ENCODE assay signal across 24 mouse cellular contexts in the genomic region with DNA sequence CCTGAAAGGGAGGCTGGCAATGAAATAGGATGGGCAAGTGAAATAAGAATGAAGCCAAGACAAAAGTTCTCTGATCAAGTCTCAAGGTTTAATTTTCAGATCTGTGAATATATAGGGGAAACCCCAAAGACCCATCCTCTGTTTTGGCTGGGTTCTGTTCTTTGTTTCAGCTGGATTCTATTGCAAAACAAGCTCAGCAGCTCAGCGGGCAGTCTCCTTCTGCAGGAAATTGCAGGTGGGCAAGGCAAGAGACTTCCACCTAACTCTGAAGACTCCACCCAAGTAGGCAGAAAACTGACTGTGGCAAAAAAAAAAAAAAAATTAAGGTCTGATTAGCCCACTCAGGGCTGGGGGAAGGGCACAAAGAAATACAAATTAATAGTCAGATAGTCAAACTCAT.
"Had no signal": no experiment of that assay in that cellular context is flagged by ENCODE, and none has a peak within 500 bp of the region (broad histone marks: within the 10 kb centered on the region; RNA-seq: fewer than 3 reads in every experiment).

No protein-coding gene starts in this region.

- H3K27me3 ChIP-seq: heart, embryonic 13.5 days; heart, embryonic 15.5 days; hindbrain, embryonic 13.5 days; hindbrain, embryonic 15.5 days; limb, embryonic 13.5 days; limb, embryonic 15.5 days had no signal

- H3K4me3 ChIP-seq: heart, adult 2 months; heart, embryonic 13.5 days; heart, embryonic 15.5 days; hindbrain, embryonic 13.5 days; hindbrain, embryonic 15.5 days; kidney, embryonic 15.5 days; limb, embryonic 13.5 days; limb, embryonic 15.5 days; liver, embryonic 12.5 days had no signal

- H3K9ac ChIP-seq: heart, embryonic 13.5 days; heart, embryonic 15.5 days; hindbrain, embryonic 13.5 days; hindbrain, embryonic 15.5 days; kidney, embryonic 15.5 days; limb, embryonic 13.5 days; limb, embryonic 15.5 days; liver, embryonic 12.5 days; liver, embryonic 14.5 days had no signal

- H3K36me3 ChIP-seq: heart, embryonic 13.5 days; heart, embryonic 15.5 days; hindbrain, embryonic 13.5 days; hindbrain, embryonic 15.5 days; kidney, embryonic 15.5 days; limb, embryonic 13.5 days; limb, embryonic 15.5 days; liver, embryonic 12.5 days had no signal

- H3K4me1 ChIP-seq: heart, embryonic 13.5 days; heart, embryonic 15.5 days; hindbrain, embryonic 13.5 days; hindbrain, embryonic 15.5 days; kidney, embryonic 15.5 days; limb, embryonic 13.5 days; limb, embryonic 15.5 days; liver, embryonic 12.5 days had no signal

- H3K9me3 ChIP-seq: heart, embryonic 13.5 days; heart, embryonic 15.5 days; hindbrain, embryonic 13.5 days; hindbrain, embryonic 15.5 days; kidney, embryonic 15.5 days; limb, embryonic 13.5 days; limb, embryonic 15.5 days; liver, embryonic 12.5 days had no signal

- DNase-seq: gastrocnemius, postnatal 14 days; gastrocnemius, postnatal 36 days; heart, adult 11 months; heart, adult 2 months; heart, postnatal 4 days; kidney, adult 11 months; kidney, adult 2 months; kidney, adult 9 months; kidney, postnatal 25 days; kidney, postnatal 4 days; layer of hippocampus, adult 9-11 months; layer of hippocampus, postnatal 36 days; left cerebral cortex, postnatal 4 days had no signal

- H3K27ac ChIP-seq: heart, adult 2 months; heart, embryonic 13.5 days; heart, embryonic 15.5 days; hindbrain, embryonic 13.5 days; hindbrain, embryonic 15.5 days; hindbrain, postnatal 0 days; kidney, embryonic 15.5 days; kidney, postnatal 0 days; limb, embryonic 13.5 days; limb, embryonic 15.5 days; liver, embryonic 12.5 days; liver, embryonic 14.5 days had no signal
